Mouse (Mus musculus) liver, embryonic 15.5 days (tissue): ENCODE measurements around the gene Derl2. TPM values are rescaled to one million over a fixed set of nuclear protein-coding genes. Genes with fewer than 3 reads are reported as not detected.

Experiments
- ATAC-seq: fragments of 200-750 bp; cut with Nextera tagmentation; 2 replicates; pipeline ENCODE4 v1.8.0; 2017; ENCODE audit warnings: moderate number of reproducible peaks, mild to moderate bottlenecking, moderate library complexity; ENCODE audit not compliant: insufficient read depth
- H3K27ac ChIP-seq: fragments of 300-500 bp; sonication (generic); replicated peaks from 2 replicates; pipeline ENCODE4 v1.5.1; 2015; ENCODE audit warnings: mild to moderate bottlenecking, inconsistent platforms
- H3K27me3 ChIP-seq: fragments of 300-500 bp; sonication (generic); 2 replicates; pipeline ENCODE4 v1.6.1; 2015; ENCODE audit warnings: mild to moderate bottlenecking, inconsistent platforms
- H3K36me3 ChIP-seq: fragments of 300-500 bp; sonication (generic); replicated peaks from 2 replicates; pipeline ENCODE4 v1.6.1; 2015; ENCODE audit warnings: moderate library complexity, mild to moderate bottlenecking, inconsistent platforms
- H3K4me1 ChIP-seq: fragments of 300-500 bp; sonication (generic); replicated peaks from 2 replicates; pipeline ENCODE4 v1.6.1; 2015; ENCODE audit warnings: inconsistent platforms
- H3K4me2 ChIP-seq: fragments of 300-500 bp; sonication (generic); 2 replicates; pipeline ENCODE4 v1.6.1; 2015; ENCODE audit warnings: moderate library complexity, mild to moderate bottlenecking, inconsistent platforms
- H3K4me3 ChIP-seq: fragments of 300-500 bp; sonication (generic); replicated peaks from 2 replicates; pipeline ENCODE4 v1.5.1; 2015; ENCODE audit warnings: mild to moderate bottlenecking, inconsistent platforms
- H3K9ac ChIP-seq: fragments of 300-500 bp; sonication (generic); 2 replicates; pipeline ENCODE4 v1.6.1; 2015; ENCODE audit warnings: moderate library complexity, mild to moderate bottlenecking, inconsistent platforms
- H3K9me3 ChIP-seq: fragments of 300-500 bp; sonication (generic); replicated peaks from 2 replicates; pipeline ENCODE4 v1.6.1; 2016; ENCODE audit warnings: inconsistent platforms
- WGBS: fragments of 180-500 bp; shearing (Covaris S2); methylation state at CpG from one replicate; pipeline ENCODE4 v1.1.7; 2015; ENCODE audit warnings: mixed read lengths; ENCODE audit not compliant: insufficient replicate concordance; 5-methylcytosine and 5-hydroxymethylcytosine counted together
- polyA plus RNA-seq: library from polyadenylated mRNA; unstranded; fragments of >200 nt; fragmentation: Nextera tagmentation; extraction: Ambion mirVana; gene quantifications from 2 replicates; pipeline ENCODE4 v1.2.1, GENCODE M21; 2015

The Derl2 gene
- polyA plus RNA-seq, 1 experiment from 2014 or later, result 37.9 TPM

DNA sequence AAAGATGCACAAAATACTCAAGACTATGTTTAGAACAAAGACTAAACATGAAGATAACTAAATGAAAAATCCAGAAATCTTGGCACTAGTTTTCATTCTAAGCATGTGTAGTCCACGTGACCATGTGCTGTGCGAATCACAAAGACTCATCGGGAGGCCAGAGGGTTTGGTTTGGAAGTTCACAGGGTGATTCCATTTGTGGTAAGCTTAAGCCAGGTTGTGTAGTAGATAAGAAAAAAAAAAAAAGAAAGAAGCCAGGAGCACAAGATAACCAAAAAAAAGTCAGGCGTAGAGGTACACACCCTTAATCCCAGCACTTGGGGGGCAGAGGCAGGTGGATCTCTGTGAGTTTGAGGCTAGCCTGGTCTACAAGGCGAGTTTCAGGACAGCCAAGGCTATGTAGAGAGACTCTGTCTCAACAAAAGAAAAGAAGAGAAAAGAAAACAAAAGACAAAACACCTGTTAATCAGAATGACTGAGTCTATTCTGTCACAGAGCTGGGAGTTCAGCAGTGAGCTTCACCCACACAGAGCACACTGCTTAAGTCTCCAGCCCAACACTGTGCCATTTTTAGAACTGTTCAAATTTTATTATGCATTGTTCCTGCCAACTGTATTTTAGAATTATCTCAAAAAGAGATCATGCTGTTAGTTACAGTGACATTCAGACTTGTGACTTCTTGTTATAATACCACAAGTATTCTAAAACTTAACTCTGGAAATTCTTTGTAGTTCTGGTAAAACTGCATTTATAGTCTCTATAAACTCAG lies 58.7 kb downstream of the Derl2 start:
- peaks cover 19% of the 10 kb centered on the region for H3K4me1 ChIP-seq
- no peaks in the 10 kb centered on the region for H3K27me3 ChIP-seq
- H3K36me3 ChIP-seq, result peaks cover 96% of the 10 kb centered on the region
- H3K9ac ChIP-seq, result no peak overlapping the region
- no peak overlapping the region for H3K27ac ChIP-seq
- ATAC-seq, result no peak
- no peak overlapping the region for H3K4me2 ChIP-seq
- H3K4me3 ChIP-seq, result no peak overlapping the region
- H3K9me3 ChIP-seq, result no peaks in the 10 kb centered on the region
- 49% methylated on average over 5 of the region's 5 CpGs for WGBS

Other genes starting within 250 kb of the Derl2 start
- 0.47 and 0.77 TPM in 2 replicates for gene Scimp, start 207.3 kb downstream of the Derl2 start, polyA plus RNA-seq
- gene Rabep1, start 175.1 kb downstream of the Derl2 start, polyA plus RNA-seq, result 13.0 and 13.1 TPM in 2 replicates
- 57.2 and 58.9 TPM in 2 replicates for gene Nup88, start 49.9 kb downstream of the Derl2 start, polyA plus RNA-seq
- gene Rpain, start 49.6 kb downstream of the Derl2 start, polyA plus RNA-seq, result 89.1 and 98.7 TPM in 2 replicates
- gene C1qbp, start 36.8 kb downstream of the Derl2 start, polyA plus RNA-seq, result 159 and 170 TPM in 2 replicates
- 5.8 and 6.6 TPM in 2 replicates for gene Dhx33, start 15.4 kb downstream of the Derl2 start, polyA plus RNA-seq
- gene Mis12, start 230 bp downstream of the Derl2 start, polyA plus RNA-seq, result 22.2 and 23.3 TPM in 2 replicates
- 2.1 and 2.5 TPM in 2 replicates for gene 6330403K07Rik, start 13.7 kb upstream of the Derl2 start, polyA plus RNA-seq
- 0.21 and 0.28 TPM in 2 replicates for gene Nlrp1a, start 124.9 kb upstream of the Derl2 start, polyA plus RNA-seq
- 0.06 TPM in 2 replicates for gene Nlrp1b, start 210.9 kb upstream of the Derl2 start, polyA plus RNA-seq